Mouse (Mus musculus) ES-Bruce4 (cell line): Measurements from ENCODE around the gene Galnt6.

Experiments
- CTCF ChIP-seq: IDR thresholded peaks from one replicate; pipeline ENCODE4 v1.8.1; 2011; ENCODE audit warnings: low read depth, low read length
- EP300 ChIP-seq: IDR thresholded peaks from 2 replicates; pipeline ENCODE4 v1.6.1; 2011; ENCODE audit warnings: low read depth, low read length; ENCODE audit not compliant: insufficient read depth
- POLR2A ChIP-seq: IDR thresholded peaks from one replicate; pipeline ENCODE4 v1.8.1; 2011; ENCODE audit warnings: low read length; ENCODE audit not compliant: insufficient read depth

- TF ChIP-seq CTCF (no peak), POLR2A (no peak), EP300 (no peak)
Observed at GRCm38 (mm10) chr15:100675486-100675885, 53.7 kb downstream of the Galnt6 start.
